Mouse (Mus musculus): ENCODE data around the gene Gsg1l2. TPM values are rescaled to one million over a fixed set of nuclear protein-coding genes. Genes with fewer than 3 reads are reported as not detected.
A peak's percentile ranks its signal among the peaks of the same experiment; 100 is the strongest.

The Gsg1l2 gene
- polyA plus RNA-seq, 1 experiment, result not detected

- Histone ChIP-seq H3K4me1 (ENCODE audit: control insufficient read depth, insufficient read depth, low read length) (no peaks in the 10 kb centered on the region), H3K4me3 (ENCODE audit: insufficient read depth, low read length) (no peak overlapping the region), H3K27ac (ENCODE audit: insufficient read depth, low read length) (no peak overlapping the region)
- TF ChIP-seq POLR2A (IDR thresholded peaks at IDR 0.05; ENCODE audit: low read depth, low read length) (no peak), CTCF (IDR thresholded peaks at IDR 0.05; ENCODE audit: borderline replicate concordance, insufficient read depth, low read length) (no peak)
Observed at GRCm38 (mm10) chr11:67806832-67807597, 32.6 kb downstream of the Gsg1l2 start.

DNA sequence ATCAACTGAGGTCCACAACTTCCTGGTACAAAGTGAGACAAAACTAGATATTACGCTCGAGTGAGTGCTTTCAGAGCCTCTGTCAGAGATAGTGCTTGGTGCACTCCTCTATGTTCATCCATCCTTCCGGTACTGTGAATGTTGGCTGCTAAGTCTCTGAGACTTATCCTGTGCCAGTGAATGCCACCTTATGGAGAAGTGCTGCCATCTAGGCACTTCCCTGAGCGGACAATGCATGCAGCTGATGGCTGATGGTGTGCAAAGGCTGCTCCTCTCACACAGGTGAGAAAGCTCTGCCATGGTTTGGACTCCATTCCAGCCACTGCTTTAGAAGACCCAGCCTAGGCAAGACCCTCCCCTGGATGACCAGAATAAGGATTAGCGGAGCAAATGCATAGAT is 33.6 kb downstream of the Gsg1l2 start:
- no peaks in the 10 kb centered on the region for H3K4me1 ChIP-seq (ENCODE audit: control insufficient read depth, insufficient read depth, low read length)
- TF ChIP-seq POLR2A (IDR thresholded peaks at IDR 0.05; ENCODE audit: low read depth, low read length), result no peak
- no peak; the same call in 1 of the 2 replicates for TF ChIP-seq CTCF (IDR thresholded peaks at IDR 0.05; ENCODE audit: borderline replicate concordance, insufficient read depth, low read length)
- no peak overlapping the region for H3K27ac ChIP-seq (ENCODE audit: insufficient read depth, low read length)

GRCm38 (mm10) chr11:67811535-67811934 is 37.1 kb downstream of the Gsg1l2 start:
- H3K4me3 ChIP-seq (ENCODE audit: insufficient read depth, low read length), result no peak overlapping the region
- no peak for TF ChIP-seq CTCF (IDR thresholded peaks at IDR 0.05; ENCODE audit: borderline replicate concordance, insufficient read depth, low read length)
- TF ChIP-seq POLR2A (IDR thresholded peaks at IDR 0.05; ENCODE audit: low read depth, low read length), result no peak
- H3K4me1 ChIP-seq (ENCODE audit: control insufficient read depth, insufficient read depth, low read length), result no peaks in the 10 kb centered on the region
- H3K27ac ChIP-seq (ENCODE audit: insufficient read depth, low read length), result no peak overlapping the region

More for the DNA sequence above, 33.6 kb downstream of the Gsg1l2 start:
- no peak overlapping the region for H3K4me3 ChIP-seq (ENCODE audit: insufficient read depth, low read length)

DNA sequence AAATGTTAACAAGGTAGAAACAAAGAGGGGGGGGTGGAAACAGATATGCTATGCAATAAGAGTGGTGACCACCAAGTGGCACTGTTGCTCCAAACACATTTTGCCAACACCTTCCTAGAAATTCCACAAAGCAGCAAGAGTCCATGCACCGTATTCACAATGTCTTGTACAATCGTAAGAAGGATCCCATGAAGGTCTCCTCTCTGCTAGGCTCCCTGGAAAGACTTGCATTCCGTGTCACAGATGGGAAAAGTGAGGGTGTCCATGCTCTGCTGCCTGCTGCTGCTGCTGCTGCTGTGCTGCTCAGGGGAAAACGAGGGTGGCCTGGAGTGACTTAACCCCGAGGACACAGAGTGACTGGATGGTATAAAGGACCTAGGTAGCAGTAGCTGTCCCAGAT is 45.2 kb downstream of the Gsg1l2 start:
- H3K27ac ChIP-seq (ENCODE audit: insufficient read depth, low read length), result no peak overlapping the region
- TF ChIP-seq CTCF (IDR thresholded peaks at IDR 0.05; ENCODE audit: borderline replicate concordance, insufficient read depth, low read length) (no peak), POLR2A (IDR thresholded peaks at IDR 0.05; ENCODE audit: low read depth, low read length) (no peak)
- H3K4me1 ChIP-seq (ENCODE audit: control insufficient read depth, insufficient read depth, low read length), result 0 out of 2 replicates have a peak, but pooled peaks cover 2% of the 10 kb centered on the region
- H3K4me3 ChIP-seq (ENCODE audit: insufficient read depth, low read length), result no peak overlapping the region

- no peak for TF ChIP-seq POLR2A (IDR thresholded peaks at IDR 0.05; ENCODE audit: low read depth, low read length)
- TF ChIP-seq CTCF (IDR thresholded peaks at IDR 0.05; ENCODE audit: borderline replicate concordance, insufficient read depth, low read length), result peak; percentile 40; the same call in 1 of the 2 replicates
- Histone ChIP-seq H3K4me1 (ENCODE audit: control insufficient read depth, insufficient read depth, low read length) (0 out of 2 replicates have a peak, but pooled peaks cover 2% of the 10 kb centered on the region), H3K27ac (ENCODE audit: insufficient read depth, low read length) (no peak overlapping the region), H3K4me3 (ENCODE audit: insufficient read depth, low read length) (no peak overlapping the region)
Observed at GRCm38 (mm10) chr11:67820221-67820620, 45.8 kb downstream of the Gsg1l2 start.

DNA sequence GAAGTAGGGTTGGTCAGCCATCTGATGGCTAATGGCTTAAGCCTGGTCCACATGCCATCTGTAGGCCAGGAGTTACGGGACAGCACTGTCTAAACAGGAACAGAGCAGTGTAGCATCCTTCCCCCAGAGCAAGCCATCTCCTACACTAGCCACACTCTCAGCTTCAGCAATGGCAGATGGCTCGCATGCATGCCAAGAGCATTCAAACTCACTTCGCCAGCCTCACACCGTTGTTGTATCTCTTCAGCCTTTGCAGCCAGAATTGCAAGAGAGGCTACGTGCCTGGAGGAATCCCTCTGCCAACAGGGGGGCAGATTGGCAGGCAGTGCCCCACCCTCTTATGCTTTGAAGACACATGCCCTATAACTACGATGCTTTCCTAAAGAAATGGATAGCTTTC is 47.2 kb downstream of the Gsg1l2 start:
- H3K4me1 ChIP-seq (ENCODE audit: control insufficient read depth, insufficient read depth, low read length), result 0 out of 2 replicates have a peak, but pooled peaks cover 2% of the 10 kb centered on the region
- no peak overlapping the region for H3K27ac ChIP-seq (ENCODE audit: insufficient read depth, low read length)
- H3K4me3 ChIP-seq (ENCODE audit: insufficient read depth, low read length), result no peak overlapping the region
- no peak for TF ChIP-seq CTCF (IDR thresholded peaks at IDR 0.05; ENCODE audit: borderline replicate concordance, insufficient read depth, low read length)
- TF ChIP-seq POLR2A (IDR thresholded peaks at IDR 0.05; ENCODE audit: low read depth, low read length), result no peak

DNA sequence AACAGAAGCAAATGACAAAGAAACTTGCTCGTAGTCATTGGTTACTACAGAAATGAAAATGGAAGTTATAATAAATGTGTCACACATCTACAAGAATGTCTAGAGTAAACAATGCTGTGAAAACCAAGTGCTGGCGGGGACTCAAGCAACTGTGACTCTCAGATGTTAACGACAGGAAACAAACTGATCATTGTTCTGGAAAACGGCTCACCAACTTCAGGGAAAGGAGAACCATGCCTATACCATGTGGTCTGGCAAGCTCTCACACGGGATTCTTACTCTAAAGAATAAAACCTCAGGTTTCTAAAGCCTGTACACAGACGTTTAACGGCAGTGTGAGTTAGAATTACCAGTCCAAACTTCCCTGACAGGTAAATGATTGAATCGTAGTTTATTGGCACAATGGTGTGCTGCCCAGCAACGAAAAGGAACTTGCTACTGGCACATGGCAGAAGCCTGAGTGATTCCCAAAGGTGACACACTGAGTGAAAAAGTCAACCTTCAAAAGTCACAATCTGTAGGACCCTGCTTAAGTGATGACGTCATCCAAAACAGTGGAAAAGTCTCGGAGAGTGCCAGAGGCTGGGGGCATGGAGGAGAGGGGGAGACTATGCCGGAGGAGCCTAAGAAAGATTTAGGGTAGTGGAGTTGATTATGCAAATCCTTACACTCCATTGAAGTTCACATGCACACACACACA is 54.1 kb downstream of the Gsg1l2 start:
- H3K27ac ChIP-seq (ENCODE audit: insufficient read depth, low read length), result no peak overlapping the region
- no peak overlapping the region for H3K4me3 ChIP-seq (ENCODE audit: insufficient read depth, low read length)
- H3K4me1 ChIP-seq (ENCODE audit: control insufficient read depth, insufficient read depth, low read length), result no peaks in the 10 kb centered on the region
- TF ChIP-seq CTCF (IDR thresholded peaks at IDR 0.05; ENCODE audit: borderline replicate concordance, insufficient read depth, low read length), result no peak
- TF ChIP-seq POLR2A (IDR thresholded peaks at IDR 0.05; ENCODE audit: low read depth, low read length), result no peak

GRCm38 (mm10) chr11:67829530-67829929 is 55.1 kb downstream of the Gsg1l2 start:
- no peak overlapping the region for H3K4me3 ChIP-seq (ENCODE audit: insufficient read depth, low read length)
- TF ChIP-seq CTCF (IDR thresholded peaks at IDR 0.05; ENCODE audit: borderline replicate concordance, insufficient read depth, low read length) (no peak), POLR2A (IDR thresholded peaks at IDR 0.05; ENCODE audit: low read depth, low read length) (no peak)
- no peaks in the 10 kb centered on the region for H3K4me1 ChIP-seq (ENCODE audit: control insufficient read depth, insufficient read depth, low read length)
- no peak overlapping the region for H3K27ac ChIP-seq (ENCODE audit: insufficient read depth, low read length)

GRCm38 (mm10) chr11:67831820-67832219 is 57.4 kb downstream of the Gsg1l2 start:
- H3K4me1 ChIP-seq (ENCODE audit: control insufficient read depth, insufficient read depth, low read length), result no peaks in the 10 kb centered on the region
- TF ChIP-seq CTCF (IDR thresholded peaks at IDR 0.05; ENCODE audit: borderline replicate concordance, insufficient read depth, low read length), result no peak
- TF ChIP-seq POLR2A (IDR thresholded peaks at IDR 0.05; ENCODE audit: low read depth, low read length), result no peak
- H3K27ac ChIP-seq (ENCODE audit: insufficient read depth, low read length), result no peak overlapping the region
- no peak overlapping the region for H3K4me3 ChIP-seq (ENCODE audit: insufficient read depth, low read length)
